Mouse (Mus musculus) left cerebral cortex, adult 18-20 months (tissue): ENCODE results near the gene Il27ra. TPM values are rescaled to one million over a fixed set of nuclear protein-coding genes. Genes with fewer than 3 reads are reported as not detected.
"Not testable (repeated sequence)": the region's sequence is repeated elsewhere in the genome, so short reads cannot be mapped to it uniquely, and the experiment has no call there.

ENCODE experiments used
- DNase-seq, 2 experiments: peaks; one replicate each; pipeline ENCODE4 v3.0.0; 2021 to 2022; ENCODE audit warnings: low spot score in 2 of 2, mixed read lengths in 1 of 2
- microRNA-seq, 2 experiments: library from miRNA; unstranded; fragments of <30 nt; microRNA quantifications; one replicate each; pipeline ENCODE4 v1.2.0; 2021
- total RNA-seq, 2 experiments: library from RNA; stranded (reverse); gene quantifications; 2 replicates each; pipeline ENCODE4 v1.2.3; 2021

Gene Il27ra
- total RNA-seq, 2 experiments from 2014 or later, result 0.30 to 0.52 TPM

DNA sequence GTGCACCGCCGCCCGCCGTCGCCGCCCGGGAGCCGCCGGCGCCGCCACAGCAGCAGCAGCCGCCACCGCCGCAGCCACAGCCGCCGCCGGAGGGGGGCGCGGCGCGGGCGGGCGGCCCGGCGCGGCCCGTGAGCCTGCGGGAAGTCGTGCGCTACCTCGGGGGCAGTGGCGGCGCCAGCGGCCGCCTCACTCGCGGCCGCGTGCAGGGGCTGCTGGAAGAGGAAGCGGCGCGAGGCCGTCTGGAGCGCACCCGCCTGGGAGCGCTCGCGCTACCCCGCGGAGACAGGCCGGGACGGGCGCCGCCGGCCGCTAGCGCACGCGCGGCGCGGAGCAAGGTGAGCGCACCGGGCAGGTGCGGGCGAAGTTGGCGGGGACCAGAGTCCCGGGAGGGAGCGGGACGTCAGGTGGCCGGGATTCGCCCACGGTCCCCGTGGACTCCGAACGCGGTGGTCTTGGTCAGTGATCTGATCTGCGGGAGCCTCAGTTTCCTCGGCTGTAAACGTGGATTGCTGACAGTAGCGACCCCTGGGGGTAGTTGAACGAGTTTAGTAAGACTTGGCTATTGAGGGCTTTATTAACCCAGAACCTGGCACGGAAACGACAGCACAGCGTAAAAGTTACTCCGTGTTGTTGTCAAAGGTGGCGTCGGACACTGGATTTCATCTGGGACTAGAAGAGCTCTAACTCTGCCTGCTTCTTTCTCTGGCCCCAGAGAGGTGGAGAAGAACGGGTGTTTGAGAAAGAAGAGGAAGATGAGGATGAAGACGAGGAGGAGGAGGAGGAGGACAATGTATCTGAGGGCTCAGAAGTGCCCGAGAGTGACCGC lies 43.9 kb downstream of the Il27ra start:
- DNase-seq, result peak; percentile 40 to 59

DNA sequence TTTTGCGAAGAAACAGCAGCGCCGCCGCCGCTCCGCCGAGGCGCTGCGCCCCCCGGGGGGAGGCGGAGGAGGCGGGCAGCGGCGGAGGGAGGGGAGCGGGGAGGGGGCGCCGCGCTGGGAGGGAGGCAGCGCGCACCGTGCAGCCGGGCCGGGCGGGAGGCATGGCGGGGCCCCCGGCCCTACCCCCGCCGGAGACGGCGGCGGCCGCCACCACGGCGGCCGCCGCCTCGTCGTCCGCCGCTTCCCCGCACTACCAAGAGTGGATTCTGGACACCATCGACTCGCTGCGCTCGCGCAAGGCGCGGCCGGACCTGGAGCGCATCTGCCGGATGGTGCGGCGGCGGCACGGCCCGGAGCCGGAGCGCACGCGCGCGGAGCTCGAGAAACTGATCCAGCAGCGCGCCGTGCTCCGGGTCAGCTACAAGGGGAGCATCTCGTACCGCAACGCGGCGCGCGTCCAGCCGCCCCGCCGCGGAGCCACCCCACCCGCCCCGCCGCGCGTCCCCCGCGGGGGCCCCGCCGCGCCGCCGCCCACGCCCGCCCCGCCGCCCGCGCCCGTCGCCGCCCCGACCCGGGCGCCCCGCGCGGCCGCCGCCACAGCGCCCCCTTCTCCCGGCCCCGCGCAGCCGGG lies 44.8 kb downstream of the Il27ra start, which contains the start of gene Samd1:
Gene Samd1, plus strand, starts transcription at position 162 of the 631 bp plus-strand sequence.
- peak; percentile 61 to 66 for DNase-seq

DNA sequence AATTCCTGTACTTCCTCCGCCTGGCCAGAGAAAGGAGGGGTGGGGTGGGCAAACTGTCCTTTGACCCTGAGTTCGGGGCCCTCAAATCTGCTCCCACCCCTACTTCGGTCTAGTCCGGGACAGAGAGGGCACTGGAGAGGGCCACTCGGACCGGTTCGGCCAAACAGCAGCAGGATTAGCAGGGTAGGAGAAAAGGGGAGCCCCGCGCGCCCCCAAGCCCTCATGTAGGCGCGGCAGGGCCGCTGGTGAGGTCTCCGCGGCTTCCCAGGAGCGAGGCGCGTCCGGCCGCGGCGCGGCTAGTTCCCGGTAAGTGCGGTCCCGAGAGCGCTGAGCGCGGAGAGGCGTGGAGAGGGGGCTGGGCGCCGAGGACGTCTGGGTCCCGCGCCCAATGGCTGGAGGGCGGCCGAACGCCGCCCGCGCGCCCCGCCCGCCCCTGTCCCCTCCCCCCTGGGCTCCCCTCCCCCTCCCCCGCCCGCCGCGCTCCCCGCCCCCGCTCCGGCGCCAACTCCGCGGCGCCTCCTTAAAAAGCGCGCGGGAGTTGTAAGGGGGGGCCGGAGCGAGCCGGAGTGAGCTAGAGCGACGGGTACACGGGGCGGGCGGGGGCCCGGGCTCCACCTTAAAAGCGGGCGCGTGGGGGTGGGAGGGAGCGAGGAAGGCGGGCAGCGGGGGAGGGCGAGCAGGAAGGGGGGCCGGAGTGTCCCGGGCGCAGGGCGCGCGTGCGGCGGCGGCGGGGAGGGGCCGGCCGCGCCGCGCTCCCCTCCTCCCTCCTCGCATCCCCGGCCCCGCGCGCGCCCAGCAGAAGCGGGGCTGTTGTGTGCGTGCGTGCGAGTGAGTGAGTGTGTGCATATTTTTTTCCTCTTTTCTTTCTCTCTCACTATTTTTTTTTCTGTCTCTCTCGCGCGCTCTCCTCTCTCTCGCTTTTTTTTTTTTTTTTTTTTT lies 45.6 kb downstream of the Il27ra start:
- peak; percentile 64 to 77 for DNase-seq

DNA sequence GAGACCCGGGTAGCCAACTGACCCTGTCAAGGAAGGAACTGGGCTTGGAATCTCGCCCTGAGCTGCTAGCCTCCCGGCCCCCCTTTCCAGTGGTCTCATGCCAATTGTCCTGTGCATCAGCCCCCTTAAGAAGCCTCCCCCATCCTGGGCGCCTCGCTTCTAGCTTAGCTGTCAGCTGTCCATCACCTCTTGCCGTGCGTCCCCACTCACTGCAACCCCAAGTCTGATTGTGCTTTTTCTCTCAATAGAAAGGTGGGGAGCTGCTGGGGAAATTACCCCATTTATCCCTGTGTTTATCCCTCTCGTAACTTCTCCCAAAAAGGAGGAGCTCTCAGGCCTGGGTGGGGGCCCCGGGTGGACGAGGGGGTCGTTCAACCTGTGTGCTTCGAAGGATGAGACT lies 46.4 kb downstream of the Il27ra start:
- DNase-seq, result no peak

DNA sequence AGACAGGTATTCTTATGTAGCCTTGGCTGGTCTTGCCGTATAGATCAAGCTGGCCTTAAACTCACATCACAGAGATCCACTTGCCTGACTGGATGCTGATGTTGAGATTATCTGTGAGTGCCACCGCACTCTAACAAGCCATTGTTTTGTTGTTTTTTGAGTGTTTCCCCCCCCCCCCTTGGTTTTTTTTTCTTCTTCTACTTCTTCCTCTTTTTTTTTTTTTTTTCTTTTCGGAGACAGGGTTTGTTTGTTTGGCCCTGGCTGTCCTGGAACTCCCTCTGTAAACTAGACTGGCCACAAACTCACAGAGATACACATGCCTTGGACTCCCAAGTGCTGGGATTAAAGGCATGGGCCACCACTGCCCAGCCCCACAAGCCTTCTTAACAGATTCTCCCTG lies 48.4 kb downstream of the Il27ra start:
- DNase-seq, result no peak

DNA sequence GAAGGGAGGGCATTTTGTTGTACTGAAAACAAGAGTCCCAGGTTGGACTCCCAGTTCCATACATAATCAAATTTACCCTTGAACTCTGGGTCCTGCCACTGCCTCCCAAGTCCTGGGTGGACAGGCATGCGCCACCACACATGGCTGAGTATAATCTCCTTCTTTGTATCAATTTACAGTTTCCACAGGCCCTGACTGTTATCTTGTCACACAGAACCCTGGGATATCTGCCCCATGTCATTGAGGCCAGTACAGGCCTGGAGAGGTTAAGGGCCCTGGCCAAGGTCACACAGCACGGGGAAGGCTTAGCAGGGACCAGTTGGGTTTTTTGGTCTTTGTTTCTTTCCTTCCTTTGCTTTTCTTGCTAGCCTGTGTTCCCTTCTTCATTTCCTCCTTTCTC lies 49.9 kb downstream of the Il27ra start:
- DNase-seq, result no peak

DNA sequence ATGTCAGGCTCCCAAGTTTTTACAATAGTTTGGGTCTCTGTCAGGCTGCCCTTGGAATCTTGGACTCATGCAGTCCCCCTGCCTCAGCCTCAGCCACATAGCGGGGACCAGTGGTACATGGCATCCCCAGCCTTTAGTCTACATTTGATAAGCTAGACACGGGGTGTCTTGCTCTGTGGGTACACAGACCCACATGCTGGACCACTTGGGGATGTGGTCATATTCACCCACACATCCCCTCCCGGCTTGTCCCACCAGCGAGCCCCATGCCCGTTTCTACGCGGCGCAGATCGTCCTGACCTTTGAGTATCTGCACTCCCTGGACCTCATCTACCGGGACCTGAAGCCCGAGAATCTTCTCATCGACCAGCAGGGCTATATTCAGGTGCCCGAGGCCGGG lies 52.2 kb downstream of the Il27ra start:
- DNase-seq, result no peak

DNA sequence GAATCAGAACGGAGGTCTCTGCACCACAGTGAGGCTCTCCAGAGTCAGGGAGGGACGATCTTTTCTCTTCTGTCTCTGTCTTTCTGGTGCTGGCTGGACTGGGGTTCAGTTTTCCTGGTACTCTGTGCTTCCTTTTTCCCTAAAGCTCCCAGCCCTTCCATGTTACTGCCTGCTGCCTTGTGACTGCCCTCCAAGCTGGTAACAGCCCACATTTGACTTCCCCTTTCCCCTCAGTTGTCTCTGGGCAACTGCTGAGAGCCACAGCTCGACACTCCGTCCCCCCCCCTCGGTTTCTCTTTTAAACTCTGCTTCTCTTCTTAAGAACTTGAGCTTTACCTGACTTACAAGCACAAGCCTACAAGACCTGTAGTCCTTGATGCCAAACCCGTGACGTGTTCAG lies 53.1 kb downstream of the Il27ra start:
- DNase-seq, result no peak

DNA sequence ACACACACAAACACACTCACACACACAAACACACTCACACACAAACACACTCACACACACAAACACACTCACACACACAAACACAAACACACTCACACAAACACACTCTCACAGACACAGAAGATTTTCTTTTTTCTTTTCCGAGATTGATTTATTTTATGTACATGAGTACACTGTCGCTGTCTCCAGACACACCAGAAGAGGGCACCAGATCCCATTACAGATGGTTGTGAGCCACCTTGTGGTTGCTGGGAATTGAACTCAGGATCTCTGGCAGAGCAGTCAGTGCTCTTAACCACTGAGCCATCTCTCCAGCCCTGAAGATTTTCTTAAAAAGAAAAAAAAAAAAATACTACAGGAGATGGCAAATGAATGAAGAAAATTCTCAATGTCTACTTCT lies 59.2 kb downstream of the Il27ra start:
- DNase-seq, result not testable (repeated sequence)

DNA sequence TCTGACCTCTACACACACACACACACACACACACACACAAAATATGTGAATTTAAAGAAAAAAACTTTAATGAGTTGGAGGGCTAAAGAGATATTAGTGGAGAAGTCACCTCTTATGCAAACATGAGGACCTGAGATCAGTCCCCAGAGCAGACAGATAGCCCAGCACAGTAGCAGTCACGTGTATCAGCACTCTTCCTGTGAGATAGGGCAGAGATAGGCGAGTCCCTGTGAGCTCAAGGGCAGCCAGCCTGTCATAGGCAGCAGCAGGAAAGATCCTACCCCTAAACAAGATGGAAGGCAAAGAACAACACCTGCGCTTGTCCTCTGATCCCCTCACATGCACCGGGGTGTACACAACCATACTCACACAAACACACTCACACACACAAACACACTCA lies 59.9 kb downstream of the Il27ra start:
- DNase-seq, result no peak

DNA sequence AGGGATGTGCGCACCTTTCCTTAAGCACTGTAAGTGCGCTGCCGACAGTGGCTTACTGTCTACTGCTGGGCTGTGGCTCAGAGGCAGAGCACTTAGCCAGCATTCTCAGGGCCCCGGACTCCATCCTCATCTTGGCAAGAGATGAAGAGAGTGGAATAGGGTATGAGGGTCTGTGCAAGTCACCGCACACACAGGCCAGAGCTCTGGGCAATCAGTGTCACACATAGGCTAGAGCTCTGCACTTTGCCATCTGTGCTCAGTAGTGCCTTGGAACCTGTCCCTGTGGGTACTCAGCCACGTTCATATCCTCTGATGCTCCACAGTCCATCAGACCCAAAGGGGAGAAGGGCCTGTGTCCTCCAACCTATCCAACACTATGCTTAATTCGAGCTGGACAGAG lies 60.9 kb downstream of the Il27ra start:
- no peak for DNase-seq

DNA sequence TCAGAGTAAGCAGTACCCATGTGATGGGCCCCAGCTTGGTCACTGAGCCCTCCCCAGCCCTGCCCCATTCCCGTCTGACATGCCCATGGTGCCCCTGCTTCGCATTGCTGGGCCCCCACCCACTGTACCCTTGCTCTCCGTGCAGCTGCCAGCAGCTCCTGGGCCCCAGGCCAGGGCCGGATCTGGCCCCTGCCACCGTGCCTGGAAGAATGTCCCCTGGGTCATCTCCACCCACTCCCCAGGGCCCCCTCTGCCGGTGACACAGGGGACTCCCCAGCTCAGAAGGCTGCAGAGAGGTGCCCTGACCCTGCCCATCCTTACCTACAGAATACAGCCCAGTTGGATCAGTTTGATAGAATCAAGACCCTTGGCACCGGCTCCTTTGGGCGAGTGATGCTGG lies 61.5 kb downstream of the Il27ra start:
- DNase-seq, result no peak

Small RNA genes within 50 kb of the gene (microRNA-seq; reads per million reads assigned to microRNA genes)
- gene Mir1199, result 1.7 reads per million in 2 experiments
- gene Mir709, result 0 reads per million in 2 experiments
- gene Mir8111, result 9.9 to 10.7 reads per million in 2 experiments

Other genes with a start within 250 kb of the Il27ra start
- 100 to 1,000 TPM; 348 to 367 TPM for gene Adgrl1, start 142.5 kb downstream of the Il27ra start, total RNA-seq
- under 1 TPM; 0.53 to 0.66 TPM for gene Gm10644, start 87.4 kb downstream of the Il27ra start, total RNA-seq
- gene Asf1b, start 87.1 kb downstream of the Il27ra start, total RNA-seq, result under 1 TPM; 0.37 to 0.42 TPM
- gene Prkaca, start 69.6 kb downstream of the Il27ra start, total RNA-seq, result 100 to 1,000 TPM; 259 to 269 TPM
- gene Samd1, start 44.9 kb downstream of the Il27ra start, total RNA-seq, result 10 to 100 TPM; 45.1 to 45.4 TPM
- gene 1700067K01Rik, start 41.1 kb downstream of the Il27ra start, total RNA-seq, result under 1 TPM; 0.42 to 0.53 TPM
- under 1 TPM in 1 of 2 experiments, not detected in 1; 0.61 TPM for gene 2210011C24Rik, start 30.4 kb downstream of the Il27ra start, total RNA-seq
- gene Palm3, start 21.1 kb downstream of the Il27ra start, total RNA-seq, result 1 to 10 TPM; 1.8 to 2.7 TPM
- not detected for gene Rln3, start 2.4 kb upstream of the Il27ra start, total RNA-seq
- 1 to 10 TPM; 2.9 to 3.5 TPM for gene Gm10643, start 22.5 kb upstream of the Il27ra start, total RNA-seq
- 10 to 100 TPM; 23.1 to 25.3 TPM for gene Rfx1, start 24.2 kb upstream of the Il27ra start, total RNA-seq
- 10 to 100 TPM; 17.7 to 18.2 TPM for gene Dcaf15, start 62.2 kb upstream of the Il27ra start, total RNA-seq
- not detected for gene Podnl1, start 83.4 kb upstream of the Il27ra start, total RNA-seq
- 10 to 100 TPM; 47.1 to 55.6 TPM for gene Cc2d1a, start 105.3 kb upstream of the Il27ra start, total RNA-seq
- 1 to 10 TPM; 2.0 to 3.1 TPM for gene 4930432K21Rik, start 105.4 kb upstream of the Il27ra start, total RNA-seq
- 1 to 10 TPM in 1 of 2 experiments, under 1 TPM in 1; 0.70 to 2.0 TPM for gene Nanos3, start 142.6 kb upstream of the Il27ra start, total RNA-seq
- gene Zswim4, start 194.5 kb upstream of the Il27ra start, total RNA-seq, result 10 to 100 TPM; 16.8 to 19.1 TPM
- 100 to 1,000 TPM; 136 to 146 TPM for gene D8Ertd738e, start 207.1 kb upstream of the Il27ra start, total RNA-seq
- gene Mri1, start 214.7 kb upstream of the Il27ra start, total RNA-seq, result 10 to 100 TPM; 13.2 to 15.6 TPM
- gene Ccdc130, start 227.8 kb upstream of the Il27ra start, total RNA-seq, result 10 to 100 TPM; 21.0 to 23.5 TPM